Mouse (Mus musculus) kidney, embryonic 14.5 days (tissue): ENCODE data around the gene Dusp8. TPM values are rescaled to one million over a fixed set of nuclear protein-coding genes. Genes with fewer than 3 reads are reported as not detected.
A peak's percentile ranks its signal among the peaks of the same experiment; 100 is the strongest.

Experiments used
- ATAC-seq: fragments of 200-750 bp; cut with Nextera tagmentation; 2 replicates; pipeline ENCODE4 v1.8.0; 2017; ENCODE audit warnings: moderate number of reproducible peaks, mild to moderate bottlenecking, moderate TSS enrichment, moderate library complexity; ENCODE audit not compliant: low FRiP score, low TSS enrichment
- H3K27ac ChIP-seq: fragments of 300-500 bp; sonication (generic); 2 replicates; pipeline ENCODE4 v1.5.1; 2014; ENCODE audit warnings: low read depth, mild to moderate bottlenecking, low read length, moderate library complexity, mixed read lengths
- H3K27me3 ChIP-seq: fragments of 300-500 bp; sonication (generic); 2 replicates; pipeline ENCODE4 v1.6.1; 2014; ENCODE audit warnings: mild to moderate bottlenecking, low read length; ENCODE audit not compliant: control insufficient read depth, insufficient read depth
- H3K36me3 ChIP-seq: fragments of 300-500 bp; sonication (generic); 2 replicates; pipeline ENCODE4 v1.6.1; 2014; ENCODE audit warnings: low read length, mixed read lengths; ENCODE audit not compliant: control insufficient read depth, insufficient read depth
- H3K4me1 ChIP-seq: fragments of 300-500 bp; sonication (generic); 2 replicates; pipeline ENCODE4 v1.6.1; 2014; ENCODE audit warnings: low read length, mixed read lengths; ENCODE audit not compliant: control insufficient read depth, insufficient read depth
- H3K4me2 ChIP-seq: fragments of 300-500 bp; sonication (generic); replicated peaks from 2 replicates; pipeline ENCODE4 v1.6.1; 2014; ENCODE audit warnings: low read depth, mild to moderate bottlenecking, low read length
- H3K4me3 ChIP-seq: fragments of 300-500 bp; sonication (generic); 2 replicates; pipeline ENCODE4 v1.5.1; 2014; ENCODE audit warnings: mild to moderate bottlenecking, low read length
- H3K9ac ChIP-seq: fragments of 300-500 bp; sonication (generic); 2 replicates; pipeline ENCODE4 v1.6.1; 2014; ENCODE audit warnings: low read depth, mild to moderate bottlenecking, low read length, moderate library complexity
- H3K9me3 ChIP-seq: fragments of 300-500 bp; sonication (generic); 2 replicates; pipeline ENCODE4 v1.6.1; 2016; ENCODE audit warnings: low read length; ENCODE audit not compliant: control insufficient read depth
- WGBS: fragments of 180-500 bp; shearing (Covaris S2); extraction: QIAGEN DNeasy Blood & Tissue Kit; methylation state at CpG from one replicate; pipeline ENCODE4 v1.1.7; 2014; 5-methylcytosine and 5-hydroxymethylcytosine counted together
- polyA plus RNA-seq: library from polyadenylated mRNA; unstranded; fragments of >200 nt; fragmentation: Nextera tagmentation; extraction: Ambion mirVana; gene quantifications from 2 replicates; pipeline ENCODE4 v1.2.1, GENCODE M21; 2014

The Dusp8 gene
- polyA plus RNA-seq, 1 experiment from 2014 or later: 1.2 TPM

GRCm38 (mm10) chr7:142068429-142068828 lies 27.2 kb downstream of the Dusp8 start:
- Histone ChIP-seq H3K4me3 (no peak overlapping the region), H3K9me3 (no peaks in the 10 kb centered on the region), H3K36me3 (no peaks in the 10 kb centered on the region), H3K27ac (no peak overlapping the region), H3K4me1 (no peaks in the 10 kb centered on the region), H3K9ac (no peak overlapping the region), H3K4me2 (no peak overlapping the region), H3K27me3 (peaks cover 3% of the 10 kb centered on the region; the same call in 1 of the 2 replicates)
- WGBS: 63% methylated on average over 4 of the region's 4 CpGs
- ATAC-seq: no peak

GRCm38 (mm10) chr7:142060931-142061565 lies 34.6 kb downstream of the Dusp8 start, which contains the start of gene Mob2:
Gene Mob2, minus strand, starts transcription at chr7:142061065.
- Histone ChIP-seq H3K27ac (no peak within 1 kb of the TSS), H3K4me2 (peak within 1 kb of the TSS; percentile 89), H3K27me3 (no peaks in the 10 kb centered on the region), H3K9me3 (no peaks in the 10 kb centered on the region), H3K9ac (peak within 1 kb of the TSS; percentile 87), H3K36me3 (peaks cover 10% of the 10 kb centered on the region), H3K4me3 (peak within 1 kb of the TSS; percentile 73), H3K4me1 (peaks cover 6% of the 10 kb centered on the region; the same call in 1 of the 2 replicates)
- under 1% methylated on average over 49 of the region's 49 CpGs for WGBS
- peak; percentile 95 for ATAC-seq

GRCm38 (mm10) chr7:142060185-142060930 lies 35.3 kb downstream of the Dusp8 start:
- no peaks in the 10 kb centered on the region for H3K27me3 ChIP-seq
- H3K4me3 ChIP-seq: peak overlapping the region; percentile 73
- 2% methylated on average over 63 of the region's 66 CpGs for whole genome bisulfite sequencing
- peak; percentile 38; the same call in 1 of the 2 replicates for ATAC-seq
- H3K4me1 ChIP-seq: peaks cover 6% of the 10 kb centered on the region; the same call in 1 of the 2 replicates
- no peaks in the 10 kb centered on the region for H3K9me3 ChIP-seq
- no peak overlapping the region for H3K27ac ChIP-seq
- peak overlapping the region; percentile 89 for H3K4me2 ChIP-seq
- peak overlapping the region; percentile 87 for H3K9ac ChIP-seq
- peaks cover 10% of the 10 kb centered on the region for H3K36me3 ChIP-seq

GRCm38 (mm10) chr7:142059024-142059423 lies 36.6 kb downstream of the Dusp8 start:
- ATAC-seq: no peak
- H3K9me3 ChIP-seq: no peaks in the 10 kb centered on the region
- peaks cover 13% of the 10 kb centered on the region for H3K36me3 ChIP-seq
- peaks cover 6% of the 10 kb centered on the region; the same call in 1 of the 2 replicates for H3K4me1 ChIP-seq
- no peak overlapping the region for H3K9ac ChIP-seq
- WGBS: 74% methylated on average over 2 of the region's 2 CpGs
- no peak overlapping the region for H3K4me2 ChIP-seq
- H3K4me3 ChIP-seq: no peak overlapping the region
- H3K27ac ChIP-seq: no peak overlapping the region
- no peaks in the 10 kb centered on the region for H3K27me3 ChIP-seq

GRCm38 (mm10) chr7:142057121-142057520 lies 38.5 kb downstream of the Dusp8 start:
- H3K9ac ChIP-seq: no peak overlapping the region
- no peak overlapping the region for H3K27ac ChIP-seq
- H3K9me3 ChIP-seq: no peaks in the 10 kb centered on the region
- ATAC-seq: no peak
- H3K4me3 ChIP-seq: no peak overlapping the region
- no peaks in the 10 kb centered on the region for H3K27me3 ChIP-seq
- H3K4me2 ChIP-seq: no peak overlapping the region
- H3K36me3 ChIP-seq: peaks cover 13% of the 10 kb centered on the region
- H3K4me1 ChIP-seq: peaks cover 6% of the 10 kb centered on the region; the same call in 1 of the 2 replicates
- 100% methylated on average over 1 of the region's 1 CpGs for WGBS

- Histone ChIP-seq H3K9ac (no peak overlapping the region), H3K4me3 (no peak overlapping the region), H3K27ac (no peak overlapping the region), H3K27me3 (no peaks in the 10 kb centered on the region), H3K4me1 (peaks cover 6% of the 10 kb centered on the region; the same call in 1 of the 2 replicates), H3K9me3 (no peaks in the 10 kb centered on the region), H3K36me3 (peaks cover 13% of the 10 kb centered on the region), H3K4me2 (no peak overlapping the region)
- WGBS: 75% methylated on average over 1 of the region's 1 CpGs
- no peak for ATAC-seq
Observed at GRCm38 (mm10) chr7:142056601-142057061, 39.0 kb downstream of the Dusp8 start.

GRCm38 (mm10) chr7:142055431-142055830 lies 40.2 kb downstream of the Dusp8 start:
- ATAC-seq: no peak
- no peak overlapping the region for H3K4me3 ChIP-seq
- H3K4me1 ChIP-seq: peaks cover 6% of the 10 kb centered on the region; the same call in 1 of the 2 replicates
- WGBS: 89% methylated on average over 3 of the region's 3 CpGs
- peaks cover 13% of the 10 kb centered on the region for H3K36me3 ChIP-seq
- H3K4me2 ChIP-seq: no peak overlapping the region
- no peaks in the 10 kb centered on the region for H3K27me3 ChIP-seq
- H3K9me3 ChIP-seq: no peaks in the 10 kb centered on the region
- no peak overlapping the region for H3K9ac ChIP-seq
- H3K27ac ChIP-seq: no peak overlapping the region

GRCm38 (mm10) chr7:142050536-142050935 lies 45.1 kb downstream of the Dusp8 start:
- ATAC-seq: no peak
- no peak overlapping the region for H3K27ac ChIP-seq
- no peak overlapping the region for H3K4me3 ChIP-seq
- H3K4me2 ChIP-seq: no peak overlapping the region
- H3K27me3 ChIP-seq: no peaks in the 10 kb centered on the region
- no peak overlapping the region for H3K9ac ChIP-seq
- no peaks in the 10 kb centered on the region for H3K9me3 ChIP-seq
- 0 out of 2 replicates have a peak, but pooled peaks cover 3% of the 10 kb centered on the region for H3K36me3 ChIP-seq
- H3K4me1 ChIP-seq: no peaks in the 10 kb centered on the region

GRCm38 (mm10) chr7:142045932-142046331 lies 49.7 kb downstream of the Dusp8 start:
- Histone ChIP-seq H3K4me3 (no peak overlapping the region), H3K27ac (no peak overlapping the region), H3K36me3 (no peaks in the 10 kb centered on the region), H3K9me3 (no peaks in the 10 kb centered on the region), H3K4me1 (no peaks in the 10 kb centered on the region), H3K4me2 (no peak overlapping the region), H3K27me3 (no peaks in the 10 kb centered on the region), H3K9ac (no peak overlapping the region)
- WGBS: 58% methylated on average over 1 of the region's 1 CpGs
- no peak for ATAC-seq
